Mouse (Mus musculus) embryonic facial prominence, embryonic 13.5 days (tissue): Measurements from ENCODE around the gene Stom. TPM values are rescaled to one million over a fixed set of nuclear protein-coding genes. Genes with fewer than 3 reads are reported as not detected.

Experiments
- ATAC-seq: fragments of 200-750 bp; cut with Nextera tagmentation; 2 replicates; pipeline ENCODE4 v1.8.0; 2017; ENCODE audit warnings: low read depth; ENCODE audit not compliant: insufficient number of reproducible peaks, insufficient read depth, low FRiP score, low TSS enrichment
- H3K27ac ChIP-seq: fragments of 300-500 bp; sonication (generic); 2 replicates; pipeline ENCODE4 v1.5.1; 2015; ENCODE audit warnings: moderate library complexity, mild to moderate bottlenecking, inconsistent platforms
- H3K27me3 ChIP-seq: fragments of 300-500 bp; sonication (generic); 2 replicates; pipeline ENCODE4 v1.6.1; 2015; ENCODE audit warnings: mild to moderate bottlenecking, inconsistent platforms
- H3K36me3 ChIP-seq: fragments of 300-500 bp; sonication (generic); 2 replicates; pipeline ENCODE4 v1.6.1; 2015; ENCODE audit warnings: mild to moderate bottlenecking, inconsistent platforms
- H3K4me1 ChIP-seq: fragments of 300-500 bp; sonication (generic); 2 replicates; pipeline ENCODE4 v1.6.1; 2015; ENCODE audit warnings: inconsistent platforms
- H3K4me2 ChIP-seq: fragments of 300-500 bp; sonication (generic); 2 replicates; pipeline ENCODE4 v1.6.1; 2015; ENCODE audit warnings: moderate library complexity, mild to moderate bottlenecking, inconsistent platforms
- H3K4me3 ChIP-seq: fragments of 300-500 bp; sonication (generic); 2 replicates; pipeline ENCODE4 v1.5.1; 2015; ENCODE audit warnings: mild to moderate bottlenecking, inconsistent platforms
- H3K9ac ChIP-seq: fragments of 300-500 bp; sonication (generic); 2 replicates; pipeline ENCODE4 v1.6.1; 2015; ENCODE audit warnings: mild to moderate bottlenecking, inconsistent platforms
- H3K9me3 ChIP-seq: fragments of 300-500 bp; sonication (generic); 2 replicates; pipeline ENCODE4 v1.6.1; 2016; ENCODE audit warnings: inconsistent platforms
- WGBS: fragments of 180-500 bp; shearing (Covaris S2); methylation state at CpG from one replicate; pipeline ENCODE4 v1.1.7; 2015; ENCODE audit warnings: mixed read lengths; 5-methylcytosine and 5-hydroxymethylcytosine counted together
- polyA plus RNA-seq: library from polyadenylated mRNA; unstranded; fragments of >200 nt; fragmentation: Nextera tagmentation; extraction: Ambion mirVana; gene quantifications from 2 replicates; pipeline ENCODE4 v1.2.1, GENCODE M21; 2015

Gene Stom
- 22.0 and 27.5 TPM in 2 replicates for polyA plus RNA-seq

DNA sequence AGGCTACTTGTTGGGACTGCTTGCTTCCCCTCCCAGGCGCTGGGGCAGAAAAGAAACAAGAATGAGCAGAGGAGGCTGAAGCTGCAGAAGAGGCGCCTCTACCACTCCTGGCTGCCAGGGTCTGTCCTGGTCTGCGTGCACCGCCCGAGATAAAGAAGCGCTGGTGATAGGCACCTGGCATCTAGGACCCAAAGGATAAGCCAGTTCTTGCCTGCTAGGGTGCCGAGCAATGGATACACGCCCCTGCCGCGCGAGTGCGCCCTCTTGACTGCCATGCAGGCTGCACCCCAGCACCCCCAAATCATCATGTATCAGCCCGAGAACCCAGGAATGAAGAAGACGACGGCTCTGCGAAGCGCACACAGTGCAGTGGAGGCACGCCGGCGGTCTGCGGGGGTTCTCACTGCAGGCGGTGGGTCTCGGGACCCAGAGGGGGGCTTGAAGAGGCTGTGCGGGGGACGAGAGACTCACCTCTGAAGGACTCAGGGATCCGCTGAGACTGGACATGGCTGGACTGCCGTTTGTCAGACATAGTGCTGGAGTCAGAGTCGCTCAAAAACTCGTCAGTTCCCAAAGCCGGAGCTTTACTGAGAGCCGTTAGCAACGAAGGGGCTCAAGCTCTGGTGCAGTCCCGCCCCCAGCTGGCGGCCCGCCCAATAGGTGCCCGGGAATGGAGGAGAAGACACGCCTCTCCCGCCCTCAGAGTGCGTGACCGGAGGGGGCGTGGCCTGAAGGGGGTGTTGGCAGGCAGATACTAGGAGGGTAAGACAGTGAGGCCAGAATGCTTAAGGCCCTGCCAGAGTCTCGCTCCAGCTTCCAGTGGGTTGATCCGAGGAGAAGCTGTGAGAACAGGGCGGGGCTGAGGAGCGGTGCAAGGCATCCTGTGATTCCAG lies at the start of gene Stom:
Gene Stom, minus strand, starts transcription at position 589 of the 893 bp plus-strand sequence.
- Histone ChIP-seq H3K27ac (peak within 1 kb of the TSS; percentile 82), H3K4me3 (peak within 1 kb of the TSS; percentile 72), H3K9me3 (no peaks in the 10 kb centered on the region), H3K9ac (peak within 1 kb of the TSS; percentile 87), H3K36me3 (no peaks in the 10 kb centered on the region), H3K4me2 (peak within 1 kb of the TSS; percentile 99), H3K27me3 (no peaks in the 10 kb centered on the region), H3K4me1 (peaks cover 20% of the 10 kb centered on the region)
- under 1% methylated on average over 45 of the region's 45 CpGs for WGBS
- ATAC-seq = peak; percentile 97

DNA sequence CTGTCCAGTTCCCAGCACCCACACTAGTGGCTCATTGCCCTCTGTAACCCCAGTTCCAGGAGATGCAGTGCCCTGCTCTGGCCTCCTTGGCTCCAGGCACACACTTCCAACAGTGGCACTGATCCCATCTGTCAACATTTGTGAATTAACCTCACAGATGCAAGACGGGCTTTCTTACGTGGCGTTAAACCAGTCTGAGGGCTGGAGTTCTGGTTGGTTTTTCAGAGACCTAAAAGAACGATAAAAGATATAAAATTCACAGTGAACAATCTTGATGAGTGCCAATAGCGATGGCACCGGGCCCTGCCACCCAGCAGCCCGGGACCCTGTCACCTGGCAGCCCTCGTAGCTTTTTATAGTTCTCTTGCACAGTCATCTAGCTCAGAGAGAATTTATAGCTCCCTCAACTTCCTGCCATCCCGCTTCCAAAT lies 48.7 kb upstream of the Stom start:
- no peak overlapping the region for H3K4me3 ChIP-seq
- ATAC-seq = no peak
- H3K27me3 ChIP-seq = no peaks in the 10 kb centered on the region
- WGBS = 82% methylated on average over 9 of the region's 9 CpGs
- no peak overlapping the region for H3K4me2 ChIP-seq
- H3K9ac ChIP-seq = no peak overlapping the region
- no peaks in the 10 kb centered on the region for H3K36me3 ChIP-seq
- H3K9me3 ChIP-seq = peaks cover 6% of the 10 kb centered on the region
- no peak overlapping the region for H3K27ac ChIP-seq
- no peaks in the 10 kb centered on the region for H3K4me1 ChIP-seq

DNA sequence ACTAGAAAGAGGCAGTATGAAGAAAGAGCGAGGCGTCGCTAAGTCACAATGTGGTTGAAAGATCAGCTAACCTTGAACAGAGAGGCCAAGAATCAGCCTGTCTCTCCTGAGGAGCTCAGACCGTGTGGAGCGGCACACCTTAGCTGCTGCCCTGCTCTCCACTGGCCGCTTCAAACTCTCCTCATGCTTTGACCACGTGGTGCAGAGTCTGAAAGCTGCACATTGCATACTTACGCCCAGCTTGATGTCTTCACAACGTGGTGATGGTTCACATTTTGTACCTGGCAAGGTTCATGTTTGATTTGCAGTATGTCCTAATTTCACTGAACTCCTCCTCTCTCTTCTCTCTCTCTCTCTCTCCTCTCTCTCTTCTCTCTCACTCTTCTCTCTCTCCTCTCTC lies 42.5 kb upstream of the Stom start:
- Histone ChIP-seq H3K9me3 (no peaks in the 10 kb centered on the region), H3K27me3 (no peaks in the 10 kb centered on the region), H3K4me3 (no peak overlapping the region), H3K36me3 (no peaks in the 10 kb centered on the region), H3K9ac (no peak overlapping the region), H3K4me2 (no peak overlapping the region), H3K4me1 (no peaks in the 10 kb centered on the region), H3K27ac (no peak overlapping the region)
- no peak for ATAC-seq
- WGBS = 66% methylated on average over 9 of the region's 9 CpGs

- no peak overlapping the region for H3K4me2 ChIP-seq
- no peaks in the 10 kb centered on the region for H3K27me3 ChIP-seq
- no peaks in the 10 kb centered on the region for H3K9me3 ChIP-seq
- no peak for ATAC-seq
- no peak overlapping the region for H3K27ac ChIP-seq
- no peaks in the 10 kb centered on the region for H3K36me3 ChIP-seq
- no peak overlapping the region for H3K9ac ChIP-seq
- 58% methylated on average over 6 of the region's 6 CpGs for WGBS
- no peaks in the 10 kb centered on the region for H3K4me1 ChIP-seq
- H3K4me3 ChIP-seq = no peak overlapping the region
These were observed 40.8 kb upstream of the Stom start for GRCm38 (mm10) chr2:35377600-35377999.

DNA sequence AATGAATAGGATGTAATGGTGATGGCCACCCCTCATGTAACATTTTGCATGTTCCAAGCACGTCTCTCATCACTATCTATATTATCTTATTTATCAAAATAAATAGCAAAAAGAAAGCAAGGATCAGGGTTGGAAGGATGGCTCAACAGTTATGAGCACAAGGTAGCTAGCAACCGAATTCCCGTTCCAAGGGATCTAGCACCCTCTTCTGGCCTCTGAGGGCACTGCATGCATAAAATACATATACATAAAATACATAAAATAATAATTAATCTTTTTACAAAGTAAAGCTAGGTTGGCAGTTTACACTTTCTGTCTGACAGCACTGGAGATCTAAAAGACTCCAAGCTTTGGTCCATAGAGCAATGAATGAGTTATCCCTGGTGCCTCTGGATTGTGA lies 36.2 kb upstream of the Stom start:
- H3K27ac ChIP-seq = no peak overlapping the region
- H3K4me1 ChIP-seq = no peaks in the 10 kb centered on the region
- ATAC-seq = no peak
- WGBS = 10% methylated on average over 3 of the region's 3 CpGs
- H3K9ac ChIP-seq = no peak overlapping the region
- H3K36me3 ChIP-seq = no peaks in the 10 kb centered on the region
- H3K9me3 ChIP-seq = no peaks in the 10 kb centered on the region
- H3K4me2 ChIP-seq = no peak overlapping the region
- H3K27me3 ChIP-seq = no peaks in the 10 kb centered on the region
- no peak overlapping the region for H3K4me3 ChIP-seq

GRCm38 (mm10) chr2:35370686-35371085 lies 33.9 kb upstream of the Stom start:
- Histone ChIP-seq H3K4me1 (no peaks in the 10 kb centered on the region), H3K9ac (no peak overlapping the region), H3K4me2 (no peak overlapping the region), H3K36me3 (no peaks in the 10 kb centered on the region), H3K9me3 (no peaks in the 10 kb centered on the region), H3K27ac (no peak overlapping the region), H3K4me3 (no peak overlapping the region), H3K27me3 (no peaks in the 10 kb centered on the region)
- no peak for ATAC-seq

DNA sequence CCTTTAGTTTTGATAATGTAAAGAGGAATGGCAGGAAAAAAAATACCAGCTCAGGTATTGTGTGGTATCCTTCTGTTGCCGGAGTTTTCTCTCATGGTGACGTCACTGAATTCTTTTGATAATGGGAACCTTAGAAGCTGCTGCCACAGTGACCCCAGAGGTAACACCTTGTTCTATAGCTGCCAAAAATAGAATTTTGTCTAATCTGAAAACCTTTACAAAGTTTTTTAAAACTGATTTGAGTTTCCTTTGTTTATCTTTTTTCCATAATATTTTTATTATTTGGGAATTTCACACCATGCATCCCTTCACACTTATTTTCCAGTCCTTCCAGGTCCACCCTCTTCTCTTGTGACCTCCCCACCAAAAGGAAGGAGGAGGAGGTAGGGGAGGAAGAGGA lies 30.9 kb upstream of the Stom start, which contains the start of gene 4930568D16Rik:
Gene 4930568D16Rik, minus strand, starts transcription at position 101 of the 400 bp plus-strand sequence.
- no peaks in the 10 kb centered on the region for H3K36me3 ChIP-seq
- no peaks in the 10 kb centered on the region for H3K27me3 ChIP-seq
- ATAC-seq = no peak
- H3K9me3 ChIP-seq = 0 out of 2 replicates have a peak, but pooled peaks cover 4% of the 10 kb centered on the region
- no peaks in the 10 kb centered on the region for H3K4me1 ChIP-seq
- H3K4me3 ChIP-seq = no peak within 1 kb of the TSS
- 73% methylated on average over 2 of the region's 2 CpGs for WGBS
- no peak within 1 kb of the TSS for H3K4me2 ChIP-seq
- no peak within 1 kb of the TSS for H3K9ac ChIP-seq
- no peak within 1 kb of the TSS for H3K27ac ChIP-seq

GRCm38 (mm10) chr2:35349184-35349583 lies 12.4 kb upstream of the Stom start:
- WGBS = 54% methylated on average over 5 of the region's 5 CpGs
- Histone ChIP-seq H3K36me3 (no peaks in the 10 kb centered on the region), H3K4me2 (no peak overlapping the region), H3K9me3 (no peaks in the 10 kb centered on the region), H3K27ac (no peak overlapping the region), H3K27me3 (no peaks in the 10 kb centered on the region), H3K4me3 (no peak overlapping the region), H3K4me1 (no peaks in the 10 kb centered on the region), H3K9ac (no peak overlapping the region)
- no peak for ATAC-seq

DNA sequence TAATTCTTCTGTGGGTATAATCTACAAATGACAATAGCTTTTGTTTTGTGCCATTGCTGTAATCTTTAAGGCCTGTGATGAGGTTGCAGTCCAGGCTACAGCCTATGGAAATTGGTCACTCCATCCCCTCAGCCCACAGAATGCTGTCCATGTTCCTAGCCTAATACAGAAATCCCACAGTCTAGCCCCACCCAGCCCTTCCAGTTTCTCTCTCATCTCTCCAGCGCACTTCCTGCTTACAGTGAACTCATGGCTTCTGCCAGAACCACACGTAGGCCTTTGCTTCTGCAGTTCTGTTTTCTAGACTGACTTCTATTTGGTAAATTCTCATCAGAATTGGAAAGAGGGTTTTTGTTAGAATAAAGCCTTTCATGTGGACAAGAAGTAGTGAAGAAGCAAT lies 9.2 kb upstream of the Stom start:
- Histone ChIP-seq H3K27me3 (no peaks in the 10 kb centered on the region), H3K4me1 (no peaks in the 10 kb centered on the region), H3K27ac (no peak overlapping the region), H3K4me2 (no peak overlapping the region), H3K36me3 (no peaks in the 10 kb centered on the region), H3K9ac (no peak overlapping the region), H3K4me3 (no peak overlapping the region), H3K9me3 (no peaks in the 10 kb centered on the region)
- ATAC-seq = no peak
- WGBS = 81% methylated on average over 2 of the region's 2 CpGs

- no peak overlapping the region for H3K4me3 ChIP-seq
- H3K4me1 ChIP-seq = peaks cover under 1% of the 10 kb centered on the region; the same call in 1 of the 2 replicates
- no peaks in the 10 kb centered on the region for H3K9me3 ChIP-seq
- no peak overlapping the region for H3K4me2 ChIP-seq
- H3K27ac ChIP-seq = no peak overlapping the region
- ATAC-seq = no peak
- H3K27me3 ChIP-seq = no peaks in the 10 kb centered on the region
- no peak overlapping the region for H3K9ac ChIP-seq
- 70% methylated on average over 3 of the region's 3 CpGs for WGBS
- H3K36me3 ChIP-seq = no peaks in the 10 kb centered on the region
These were observed 5.8 kb upstream of the Stom start for GRCm38 (mm10) chr2:35342605-35343004.

DNA sequence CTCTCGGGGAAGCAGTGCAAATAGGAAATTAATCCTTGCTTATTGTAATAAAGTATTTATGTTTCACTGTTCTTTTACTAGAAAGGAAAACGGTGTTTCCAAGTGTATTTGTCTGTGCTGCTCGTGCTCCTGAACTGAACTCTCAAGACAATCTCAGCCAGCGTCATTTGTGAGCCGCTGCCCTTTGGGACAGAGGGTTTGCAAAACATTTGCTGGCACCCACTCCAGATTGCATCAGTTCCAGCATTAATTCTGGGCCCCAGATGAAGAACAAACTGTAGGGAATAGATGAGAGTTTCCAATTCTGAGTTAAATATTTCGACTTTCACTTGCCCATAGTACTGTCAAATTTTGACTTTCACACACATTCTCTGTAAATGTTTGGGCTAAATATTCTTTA lies 1.9 kb upstream of the Stom start:
- no peaks in the 10 kb centered on the region for H3K27me3 ChIP-seq
- H3K27ac ChIP-seq = no peak overlapping the region
- no peak overlapping the region for H3K4me2 ChIP-seq
- ATAC-seq = no peak
- H3K4me1 ChIP-seq = peaks cover 20% of the 10 kb centered on the region
- WGBS = 82% methylated on average over 6 of the region's 6 CpGs
- H3K36me3 ChIP-seq = no peaks in the 10 kb centered on the region
- H3K4me3 ChIP-seq = no peak overlapping the region
- no peak overlapping the region for H3K9ac ChIP-seq
- no peaks in the 10 kb centered on the region for H3K9me3 ChIP-seq

GRCm38 (mm10) chr2:35338036-35338435 lies 1.3 kb upstream of the Stom start:
- 53% methylated on average over 1 of the region's 1 CpGs for WGBS
- H3K9ac ChIP-seq = no peak overlapping the region

More at GRCm38 (mm10) chr2:35338036-35338435, 1.3 kb upstream of the Stom start:
- no peaks in the 10 kb centered on the region for H3K9me3 ChIP-seq
- H3K4me3 ChIP-seq = no peak overlapping the region
- no peak overlapping the region for H3K4me2 ChIP-seq
- H3K36me3 ChIP-seq = no peaks in the 10 kb centered on the region
- no peak for ATAC-seq
- H3K27ac ChIP-seq = no peak overlapping the region
- H3K4me1 ChIP-seq = peaks cover 20% of the 10 kb centered on the region
- H3K27me3 ChIP-seq = no peaks in the 10 kb centered on the region
